Mouse (Mus musculus) liver, embryonic 14.5 days (tissue): ENCODE data around the gene Frmd8.
A peak's percentile ranks its signal among the peaks of the same experiment; 100 is the strongest.

Source experiments
- CTCF ChIP-seq: IDR thresholded peaks from 2 replicates; pipeline ENCODE4 v1.5.1; 2016; ENCODE audit warnings: antibody characterized with exemption, low read depth, control low read depth
- EP300 ChIP-seq: IDR thresholded peaks from 2 replicates; pipeline ENCODE4 v1.6.1; 2016; ENCODE audit warnings: antibody characterized with exemption, low read depth

DNA sequence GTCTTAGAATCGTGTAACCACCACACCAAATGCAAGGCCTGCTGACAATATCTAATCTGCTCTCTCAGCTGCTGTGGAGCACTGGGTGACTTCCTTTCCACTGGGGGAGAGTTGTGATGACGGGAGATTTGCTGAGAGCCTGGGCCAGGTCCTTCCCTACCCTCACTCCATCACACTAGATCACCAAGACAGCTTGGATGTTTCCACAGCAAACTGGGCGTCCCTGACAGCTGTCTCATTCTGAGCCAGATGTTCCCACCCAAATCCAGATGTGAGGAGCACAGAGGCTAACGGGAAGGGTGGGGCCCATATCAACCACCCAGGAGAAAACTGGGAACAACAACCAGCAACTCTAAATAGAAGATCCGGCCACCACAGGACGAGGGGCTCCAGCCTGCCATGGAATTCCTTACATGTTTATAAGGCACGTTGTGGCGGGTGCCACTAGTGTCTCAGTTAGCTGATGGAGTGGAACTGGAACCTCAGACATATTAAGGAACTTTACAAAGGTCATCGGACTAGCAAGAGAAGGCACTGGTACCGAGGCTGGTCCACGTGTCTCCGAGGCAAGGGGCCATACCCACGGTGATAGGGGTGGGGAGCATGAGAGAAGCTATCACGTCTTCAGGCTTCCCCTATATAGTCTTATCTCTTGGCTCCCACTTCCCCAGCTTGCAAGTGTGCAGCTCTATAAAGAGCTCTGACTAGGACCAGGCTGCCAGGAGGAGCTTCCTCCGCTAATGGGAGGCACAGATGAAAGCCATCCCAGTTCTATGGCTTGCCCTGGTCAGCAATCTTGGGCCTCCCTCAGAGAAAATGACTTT, 47.3 kb upstream of the Frmd8 start:
- TF ChIP-seq CTCF (no peak), EP300 (peak; percentile 58)
